Mouse (Mus musculus) lung, postnatal 14 days (tissue): ENCODE results near the gene Exoc6b.

ENCODE experiments used
- DNase-seq: peaks from one replicate; pipeline ENCODE4 v3.0.0; 2021

Gene Exoc6b

DNA sequence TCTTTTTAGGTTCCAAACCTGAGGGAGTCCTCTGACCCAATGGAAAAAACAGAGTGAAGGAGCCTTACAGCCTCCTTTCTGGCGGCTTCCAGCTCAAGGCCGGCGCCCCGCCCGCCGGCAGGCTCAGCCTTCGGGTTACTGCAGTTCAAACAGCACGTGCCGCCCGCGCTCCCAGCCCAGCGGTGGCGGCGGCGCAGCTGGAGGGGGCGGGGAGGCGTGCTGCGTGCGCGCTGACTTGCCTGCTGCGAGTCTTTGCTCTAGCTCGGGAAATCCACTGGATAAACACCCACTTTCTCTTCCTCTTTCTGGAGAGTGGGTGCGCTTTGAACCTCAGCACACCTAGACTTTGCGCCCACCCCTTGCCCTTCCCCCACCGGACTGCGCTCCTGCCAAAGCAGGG, 485.9 kb downstream of the Exoc6b start:
- peak; percentile 81 for DNase-seq

DNA sequence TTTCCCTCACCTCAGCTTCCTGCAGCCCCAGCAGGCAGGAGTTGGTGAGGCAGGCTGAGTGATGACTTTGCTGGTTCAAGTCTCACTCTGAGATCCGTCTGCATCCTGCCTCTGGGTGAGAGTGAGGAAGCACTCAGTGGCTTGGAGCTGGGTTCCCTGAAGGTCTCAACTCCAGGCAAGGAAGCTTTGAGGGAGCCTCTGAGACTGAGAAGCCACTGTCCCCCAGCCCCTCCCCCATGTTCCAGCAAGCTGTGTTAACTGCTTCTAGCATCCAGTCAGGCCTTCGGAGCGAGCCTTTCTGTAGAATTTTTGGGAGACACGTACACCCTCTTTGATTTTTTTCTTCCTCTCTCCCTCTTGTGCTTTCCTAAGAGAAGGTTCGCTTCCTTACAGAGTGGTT, 486.5 kb downstream of the Exoc6b start:
- no peak for DNase-seq

DNA sequence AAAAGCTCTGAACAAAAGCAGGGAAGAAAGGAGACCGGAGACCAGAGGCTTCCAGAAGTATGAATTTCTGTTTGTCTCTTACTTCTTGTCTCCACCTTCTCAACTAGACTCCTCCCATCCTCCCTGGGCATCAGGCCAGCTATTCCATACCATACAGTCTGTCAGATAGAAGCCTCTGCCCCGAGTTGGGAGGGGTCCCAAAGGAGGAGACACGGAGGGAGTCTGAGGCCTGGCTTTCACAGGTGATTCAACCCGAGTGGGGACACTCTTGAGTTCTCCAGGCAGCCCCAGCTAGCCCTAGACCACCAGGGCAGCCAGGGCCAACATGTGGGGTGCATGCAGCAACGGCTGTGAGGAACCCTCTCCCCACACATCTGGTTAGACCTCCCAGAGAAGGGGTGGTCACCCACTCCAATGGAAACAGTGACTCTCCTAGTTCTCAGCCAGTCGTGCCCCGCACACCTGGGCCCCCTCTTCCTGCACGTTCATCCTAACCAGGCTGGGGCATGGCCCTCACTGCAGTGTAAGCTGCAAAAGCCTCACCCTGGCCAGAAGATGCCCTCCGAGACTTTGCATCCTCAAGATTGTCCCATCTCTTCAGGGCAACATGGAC, 487.4 kb downstream of the Exoc6b start:
- no peak for DNase-seq

DNA sequence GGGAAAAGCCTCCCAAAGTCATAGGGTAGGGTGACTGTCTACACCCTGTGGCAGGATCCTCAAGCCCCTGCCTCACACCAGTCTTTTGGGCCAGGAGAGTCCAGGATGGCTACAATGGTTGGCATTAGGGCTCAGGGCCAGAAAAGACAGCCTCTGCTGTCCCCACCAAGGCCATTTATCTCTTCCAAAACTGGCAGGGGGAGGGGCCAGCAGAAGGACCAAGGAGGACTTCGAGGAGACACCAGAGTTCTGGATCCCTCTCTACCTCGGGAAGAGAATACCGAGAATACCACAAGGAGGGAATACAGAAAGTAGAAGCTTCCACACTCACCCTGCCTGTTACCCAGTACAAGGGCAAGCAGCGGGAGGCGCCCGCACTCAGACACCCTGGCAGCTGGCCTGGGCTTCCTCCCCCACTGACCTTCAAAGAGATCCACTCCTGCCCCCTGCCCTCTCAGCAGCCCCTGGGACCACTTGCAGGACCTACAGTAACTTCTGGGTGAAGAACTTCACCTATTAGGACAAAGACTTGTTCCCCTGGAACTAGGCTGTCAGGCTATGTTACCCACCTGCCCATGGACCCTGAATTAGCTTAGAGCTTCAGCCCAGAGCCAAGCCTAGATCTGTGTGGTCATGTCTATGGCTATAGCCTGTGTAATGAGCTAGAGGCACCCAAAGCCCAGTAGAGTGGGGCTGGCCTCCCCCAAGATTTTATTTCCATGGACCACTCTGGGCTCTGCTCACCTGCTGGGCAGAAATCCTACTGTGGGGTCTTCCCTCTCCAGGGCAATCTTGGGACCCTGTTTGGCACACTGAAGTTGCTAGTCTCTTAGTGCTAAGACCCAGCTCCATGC, 488.1 kb downstream of the Exoc6b start:
- no peak for DNase-seq

DNA sequence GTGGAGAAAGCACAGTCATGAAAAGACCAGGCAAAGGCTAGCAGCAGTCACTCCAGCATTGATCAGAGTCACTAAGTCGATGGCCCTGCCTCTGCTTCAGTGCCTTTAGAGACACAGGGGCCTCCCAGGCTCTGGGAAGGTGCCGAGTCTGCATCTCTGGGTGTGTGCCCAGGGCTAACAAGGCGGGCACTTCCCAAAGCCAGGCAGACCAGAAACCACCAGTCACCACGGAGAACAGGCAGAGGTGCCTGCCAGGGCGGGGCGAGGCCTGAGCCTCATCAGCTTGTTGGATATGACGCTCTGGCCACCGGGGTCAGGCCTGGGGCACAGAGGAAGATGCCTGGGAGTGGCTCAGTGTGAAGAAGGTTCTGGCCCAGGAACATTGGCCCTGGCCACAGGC, 489.8 kb downstream of the Exoc6b start:
- no peak for DNase-seq

DNA sequence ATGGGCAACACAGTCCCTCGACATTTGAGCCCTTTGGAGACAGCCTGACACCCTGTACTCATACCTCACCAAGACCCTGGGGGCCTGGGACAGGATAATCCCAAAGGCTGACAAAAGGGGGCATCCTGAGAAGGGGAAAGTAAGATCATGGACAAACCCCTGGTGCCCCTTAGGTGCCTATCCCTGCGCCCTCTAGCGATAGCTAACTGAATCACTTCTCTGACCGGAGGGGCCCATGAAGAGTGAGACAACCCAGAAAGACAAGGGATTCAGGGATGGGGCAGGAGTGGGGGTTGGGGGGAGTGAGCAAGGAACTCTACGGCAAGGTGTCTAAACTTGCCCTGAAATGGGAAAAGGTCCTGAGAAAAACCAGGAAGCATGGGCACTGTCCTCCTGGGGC, 490.4 kb downstream of the Exoc6b start:
- DNase-seq, result peak; percentile 55

DNA sequence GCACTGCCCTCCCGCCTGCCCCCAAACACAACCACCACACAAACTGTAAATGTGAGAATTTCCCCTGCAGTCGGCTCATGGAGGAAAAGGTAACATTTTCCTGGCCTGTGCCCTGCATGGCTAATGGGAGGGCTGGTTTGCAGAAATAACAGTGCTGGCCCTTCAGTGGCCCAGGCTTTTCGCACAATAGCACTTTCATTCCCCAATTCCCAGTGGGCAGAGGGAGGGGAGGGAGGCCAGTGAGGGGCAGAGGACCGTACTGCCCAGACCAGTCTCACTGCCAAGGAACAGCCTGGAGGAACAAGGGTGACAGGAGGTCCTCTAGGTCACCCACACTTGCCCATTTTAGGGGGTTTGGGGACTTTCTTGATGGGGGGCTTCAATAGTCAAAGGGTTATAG, 491.4 kb downstream of the Exoc6b start:
- no peak for DNase-seq

DNA sequence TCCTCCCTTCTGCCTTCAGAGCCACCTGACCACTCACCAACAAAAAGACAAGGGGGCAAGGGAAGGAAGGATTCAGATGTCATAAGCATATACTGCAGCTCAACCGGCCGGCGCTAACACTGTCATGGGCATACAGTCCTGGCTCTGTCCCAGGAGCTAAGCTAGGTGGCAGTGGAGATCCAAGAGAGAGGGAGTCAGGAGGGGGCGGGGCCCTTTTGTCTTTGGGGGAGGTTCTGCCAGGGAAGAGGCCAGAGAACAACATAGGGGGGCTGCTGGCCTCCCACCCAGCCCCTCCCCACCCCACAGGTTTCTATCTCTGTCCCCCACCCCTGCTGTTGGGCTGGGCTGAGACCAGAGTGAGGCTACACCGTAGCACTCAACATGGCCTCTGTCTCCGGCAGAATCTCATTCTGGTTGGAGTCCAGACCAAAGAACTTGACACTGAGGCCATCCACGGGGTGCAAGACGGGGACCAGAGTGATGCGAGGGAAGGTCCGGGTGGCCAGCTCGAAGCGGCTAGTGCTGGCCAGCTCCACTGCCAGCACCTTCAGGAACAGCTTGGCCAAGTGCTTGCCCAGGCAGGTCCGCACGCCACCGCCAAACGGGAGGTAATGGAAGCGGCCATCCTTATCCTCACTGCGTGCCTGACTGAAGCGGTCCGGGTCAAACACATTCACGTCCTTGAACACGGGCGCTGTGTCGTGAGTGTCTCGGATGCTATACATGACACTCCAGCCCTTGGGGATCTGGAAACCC, 495.2 kb downstream of the Exoc6b start:
- no peak for DNase-seq

DNA sequence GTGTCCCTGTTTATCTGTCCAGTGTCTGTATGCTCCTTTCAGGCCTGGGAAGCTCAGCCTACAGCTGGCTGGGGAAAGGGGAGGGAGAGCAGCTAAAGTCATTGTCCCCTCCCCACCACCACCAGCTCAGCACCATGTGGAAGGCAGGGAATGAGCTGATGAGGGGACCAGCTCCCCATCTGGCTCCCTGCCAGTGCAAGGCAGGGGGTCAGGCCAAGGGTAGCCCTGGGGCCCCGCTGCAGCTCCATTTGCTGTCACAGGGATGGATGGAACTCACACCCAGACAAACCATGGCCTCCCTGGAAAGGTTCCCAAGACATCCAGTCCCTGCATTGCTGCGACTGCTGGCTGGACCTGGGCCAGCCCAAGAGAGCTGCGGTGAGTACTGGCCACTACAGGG, 499.3 kb downstream of the Exoc6b start:
- DNase-seq, result no peak

DNA sequence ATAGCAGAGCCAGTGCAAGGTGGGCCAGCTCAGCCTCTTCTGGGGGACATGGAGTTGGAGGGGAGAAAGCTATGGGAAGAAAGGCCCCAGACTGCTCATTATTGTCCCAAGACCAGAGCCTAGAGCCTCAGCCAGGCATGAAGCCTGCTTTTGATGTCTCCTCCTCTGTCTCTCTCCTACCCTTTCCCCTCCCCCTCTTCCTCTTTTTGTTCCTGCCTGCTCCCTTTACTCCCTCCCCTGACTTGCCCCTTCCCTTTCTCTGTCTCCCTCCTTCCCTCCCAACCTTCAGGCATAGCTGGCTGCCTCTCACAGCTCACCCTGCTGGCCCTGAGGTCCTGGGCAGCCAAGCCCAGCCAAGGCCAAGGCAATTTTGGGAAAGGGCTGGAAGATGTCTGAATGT, 499.7 kb downstream of the Exoc6b start:
- DNase-seq, result no peak

DNA sequence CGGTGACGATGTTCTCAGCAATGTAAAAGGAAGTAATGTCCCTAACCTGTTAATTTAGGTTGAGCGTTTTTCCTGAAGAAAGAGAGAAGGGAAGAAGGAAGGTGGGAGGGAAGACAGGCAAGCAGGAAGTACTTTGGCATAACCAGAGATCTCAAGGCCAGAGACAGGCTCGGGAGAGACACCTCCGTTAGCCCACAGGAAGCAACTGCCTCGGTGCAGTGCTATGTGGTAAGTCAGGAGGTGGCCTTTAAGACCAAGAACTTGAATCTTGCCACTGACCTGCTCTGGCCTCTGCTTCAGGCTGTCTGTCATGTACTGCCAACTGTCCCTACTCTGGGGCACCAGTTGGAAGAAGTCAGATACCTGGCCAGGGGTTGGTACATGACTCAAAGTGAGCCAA, 500.4 kb downstream of the Exoc6b start:
- DNase-seq, result no peak
